Mouse (Mus musculus) gastrocnemius, adult 2 months (tissue): ENCODE data around the gene Srrt. TPM values are rescaled to one million over a fixed set of nuclear protein-coding genes. Genes with fewer than 3 reads are reported as not detected.

Source experiments
- DNase-seq: peaks from one replicate; pipeline ENCODE4 v3.0.0; 2022
- H3K27ac ChIP-seq: fragments of 200-600 bp; 2 replicates; pipeline ENCODE4 v1.8.1; 2022; ENCODE audit warnings: mild to moderate bottlenecking
- H3K4me3 ChIP-seq: fragments of 200-600 bp; 2 replicates; pipeline ENCODE4 v1.8.1; 2022; ENCODE audit warnings: mild to moderate bottlenecking, moderate library complexity
- CTCF ChIP-seq: fragments of 200-600 bp; IDR thresholded peaks from 2 replicates; pipeline ENCODE4 v1.8.1; 2022; ENCODE audit warnings: antibody characterized with exemption, mild to moderate bottlenecking, moderate library complexity
- intact Hi-C: fragments of 180-260 bp; cut with DNase I; formaldehyde crosslinking; loops from one replicate; pipeline ENCODE4 v1.15.1; 2025
- total RNA-seq, 2 experiments: library from RNA; stranded (reverse); gene quantifications; 2 replicates each; pipeline ENCODE4 v1.2.3; 2021

The Srrt gene
- total RNA-seq, 2 experiments from 2014 or later = 38.7 to 46.2 TPM

- intact Hi-C loops = loop anchor here (10.0 kb wide), 1 partner anchor 438 kb away; the partner anchor contains the start of genes Mepce and Zcwpw1
- peak overlapping the region; percentile 20; the same call in 1 of the 2 replicates for H3K27ac ChIP-seq
Measured at GRCm38 (mm10) chr5:137346983-137347382, 39.5 kb upstream of the Srrt start.

DNA sequence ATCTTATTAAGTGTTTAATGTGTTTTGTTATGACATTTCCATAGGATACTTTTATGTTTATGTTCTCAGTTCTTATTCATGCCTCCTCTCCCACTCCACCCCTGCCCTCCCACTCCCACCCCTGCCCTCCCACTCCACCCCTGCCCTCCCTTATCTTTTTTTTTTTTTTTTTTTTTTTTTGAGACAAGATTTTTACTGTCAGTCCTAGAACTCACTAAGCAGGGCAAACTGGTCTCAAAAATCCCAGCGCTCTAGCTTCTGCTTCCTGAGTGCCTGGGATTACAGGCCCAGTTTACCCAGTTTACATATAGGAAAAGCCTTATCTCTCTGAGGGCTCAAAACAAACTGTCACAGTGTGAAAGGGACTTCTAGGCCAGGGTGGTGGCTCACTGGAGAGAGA, 38.9 kb upstream of the Srrt start:
- TF ChIP-seq CTCF = no peak
- Histone ChIP-seq H3K4me3 (no peak overlapping the region), H3K27ac (peak overlapping the region; percentile 38; the same call in 1 of the 2 replicates)
- no peak for DNase-seq
- intact Hi-C loops = loop anchor here (10.0 kb wide), 1 partner anchor 438 kb away; the partner anchor contains the start of genes Mepce and Zcwpw1

More at GRCm38 (mm10) chr5:137346983-137347382, 39.5 kb upstream of the Srrt start:
- TF ChIP-seq CTCF = no peak
- no peak overlapping the region for H3K4me3 ChIP-seq
- DNase-seq = no peak

GRCm38 (mm10) chr5:137345821-137346220, 38.3 kb upstream of the Srrt start:
- TF ChIP-seq CTCF = no peak
- intact Hi-C loops = loop anchor here (10.0 kb wide), 1 partner anchor 439 kb away; the partner anchor contains the start of genes Mepce and Zcwpw1
- Histone ChIP-seq H3K27ac (peak overlapping the region; percentile 38), H3K4me3 (no peak overlapping the region)
- DNase-seq = no peak

- no peak for DNase-seq
- Histone ChIP-seq H3K27ac (no peak overlapping the region), H3K4me3 (no peak overlapping the region)
- no peak; the same call in 1 of the 2 replicates for TF ChIP-seq CTCF
- intact Hi-C loops = loop anchor here (10.0 kb wide), 1 partner anchor 441 kb away; the partner anchor contains the start of genes Mepce and Zcwpw1
Measured at GRCm38 (mm10) chr5:137343869-137344268, 36.4 kb upstream of the Srrt start.

DNA sequence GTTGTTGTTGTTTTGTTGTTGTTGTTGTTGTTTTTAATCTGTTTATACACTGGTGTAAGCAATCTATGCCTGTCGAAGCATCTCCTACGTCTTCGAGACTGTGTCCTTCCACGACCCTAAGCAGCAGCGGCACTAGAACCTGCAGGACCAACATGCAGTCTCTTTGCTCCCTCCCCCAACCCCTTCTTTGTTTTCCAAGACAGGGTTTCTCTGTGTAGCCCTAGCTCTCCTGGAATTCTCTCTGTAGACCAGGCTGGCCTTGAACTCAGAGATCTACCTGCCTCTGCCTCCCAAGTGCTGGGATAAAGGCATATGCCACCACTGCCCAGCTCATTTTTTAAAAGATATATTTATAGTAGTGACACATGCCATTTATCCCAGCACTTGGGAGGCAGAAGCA, 35.9 kb upstream of the Srrt start:
- H3K4me3 ChIP-seq = no peak overlapping the region
- no peak for DNase-seq
- no peak for TF ChIP-seq CTCF
- intact Hi-C loops = loop anchor here (10.0 kb wide), 1 partner anchor 441 kb away; the partner anchor contains the start of genes Mepce and Zcwpw1
- no peak overlapping the region for H3K27ac ChIP-seq

DNA sequence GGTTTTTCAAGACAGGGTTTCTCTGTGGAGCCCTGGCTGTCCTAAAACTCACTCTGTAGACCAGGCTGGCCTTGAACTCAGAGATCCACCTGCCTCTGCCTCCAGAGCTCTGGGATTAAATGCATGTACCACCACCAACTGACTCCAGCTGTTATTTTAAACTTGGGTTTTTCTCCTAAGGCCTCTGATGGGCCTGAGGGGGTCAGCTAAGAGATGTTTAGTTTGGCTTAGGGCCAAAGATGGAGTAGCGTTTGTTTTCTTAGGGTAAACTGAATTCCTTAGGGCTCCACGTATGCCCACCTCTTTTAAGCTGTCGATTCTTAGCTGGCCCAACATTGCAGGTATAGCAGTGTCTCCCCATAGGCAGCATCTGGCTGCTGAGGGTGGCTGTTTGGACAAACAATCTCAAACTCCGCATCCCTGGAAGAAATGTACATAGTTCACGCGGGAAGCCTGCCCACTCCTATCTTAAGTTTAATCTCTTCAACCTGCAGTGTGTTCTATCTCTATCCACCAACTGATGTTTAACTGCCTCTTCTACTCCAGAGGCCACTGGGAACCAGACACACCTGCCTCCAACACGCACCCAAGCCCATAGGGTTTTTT, 35.0 kb upstream of the Srrt start:
- no peak for DNase-seq
- intact Hi-C loops = loop anchor here (10.0 kb wide), 1 partner anchor 442 kb away; the partner anchor contains the start of genes Mepce and Zcwpw1
- Histone ChIP-seq H3K4me3 (no peak overlapping the region), H3K27ac (no peak overlapping the region)
- no peak for TF ChIP-seq CTCF

DNA sequence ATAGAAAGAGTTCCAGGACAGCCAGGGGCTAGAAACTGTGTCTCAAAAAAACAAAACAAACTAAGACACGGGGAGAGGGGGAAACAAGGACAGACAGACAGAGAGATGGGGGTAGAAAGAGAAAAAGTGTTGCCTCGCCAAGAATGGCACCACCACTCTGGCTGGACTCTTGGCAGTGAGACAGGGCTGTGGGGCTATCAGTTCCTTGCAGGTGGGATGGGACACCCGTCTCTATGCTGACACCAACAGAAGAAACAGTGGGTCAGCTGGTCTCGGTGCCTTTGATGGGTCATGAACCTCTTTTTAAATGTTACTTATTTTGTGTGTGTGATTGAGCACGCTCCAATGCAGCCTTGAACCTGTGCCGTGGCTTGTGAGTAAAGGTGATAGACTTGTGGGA, 32.7 kb upstream of the Srrt start:
- H3K4me3 ChIP-seq = no peak overlapping the region; the same call in 1 of the 2 replicates
- no peak for DNase-seq
- TF ChIP-seq CTCF = no peak
- H3K27ac ChIP-seq = peak overlapping the region; percentile 92
- intact Hi-C loops = loop anchor here (10.0 kb wide), 1 partner anchor 445 kb away; the partner anchor contains the start of genes Mepce and Zcwpw1

GRCm38 (mm10) chr5:137339290-137339979, 32.0 kb upstream of the Srrt start:
- Histone ChIP-seq H3K4me3 (peak overlapping the region; percentile 77), H3K27ac (peak overlapping the region; percentile 92)

DNA sequence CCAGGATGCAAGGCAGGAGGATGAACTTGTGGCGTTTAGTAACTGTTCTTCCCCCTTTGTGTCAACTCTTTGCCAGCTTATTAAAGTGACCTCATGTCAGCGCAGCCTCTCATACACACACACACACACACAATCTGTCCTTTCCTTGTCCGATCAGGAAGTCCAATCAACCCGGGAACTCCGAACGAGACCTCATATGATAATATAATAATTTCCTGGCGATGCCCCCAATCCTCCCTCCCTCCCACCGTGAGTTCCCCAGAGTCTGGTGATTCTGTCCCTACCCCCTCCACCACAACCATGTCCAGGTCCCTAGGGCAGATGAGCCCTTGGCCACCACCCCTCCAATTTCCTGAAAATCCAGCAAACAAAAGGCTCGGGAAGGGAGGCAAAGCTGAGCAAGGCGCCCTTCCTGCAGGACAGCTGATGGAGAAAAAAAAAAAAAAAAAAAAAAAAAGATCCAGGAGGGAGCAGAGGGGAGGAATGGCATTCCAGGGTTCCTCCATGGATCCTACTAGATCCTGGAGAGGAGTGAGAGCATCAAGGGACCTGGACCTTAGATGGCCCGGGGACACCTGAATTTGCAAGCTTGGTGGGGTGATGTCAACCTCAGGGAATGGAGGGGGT, 31.3 kb upstream of the Srrt start:
- peak; percentile 61 for DNase-seq
- no peak for TF ChIP-seq CTCF
- peak overlapping the region; percentile 77 for H3K4me3 ChIP-seq
- peak overlapping the region; percentile 92 for H3K27ac ChIP-seq
- intact Hi-C loops = loop anchor here (10.0 kb wide), 1 partner anchor 166 kb away; the partner anchor contains the start of gene Pop7

More at GRCm38 (mm10) chr5:137339290-137339979, 32.0 kb upstream of the Srrt start:
- TF ChIP-seq CTCF = no peak
- peak; percentile 68 for DNase-seq
- intact Hi-C loops = loop anchor here (10.0 kb wide), 1 partner anchor 165 kb away; the partner anchor contains the start of gene Pop7

DNA sequence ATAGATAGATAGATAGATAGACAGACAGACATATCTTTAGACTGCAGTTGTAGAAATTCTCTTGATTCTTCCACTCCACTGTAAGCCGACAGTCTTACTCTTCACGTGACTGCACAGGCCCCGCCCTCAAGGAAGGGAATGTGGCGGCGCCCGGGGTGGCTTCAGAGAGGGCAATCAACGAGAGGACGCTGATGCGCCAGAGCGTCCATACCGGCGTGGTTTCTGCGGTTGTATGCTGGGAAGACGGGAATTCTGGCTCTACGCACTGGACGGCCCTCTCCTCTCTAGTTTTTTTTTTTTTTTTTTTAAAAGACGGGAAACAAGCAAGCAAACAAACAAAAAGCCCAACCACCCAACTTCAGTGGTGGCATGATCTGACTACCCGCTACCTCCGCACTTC, 30.8 kb upstream of the Srrt start:
- Histone ChIP-seq H3K27ac (peak overlapping the region; percentile 92), H3K4me3 (peak overlapping the region; percentile 77)
- intact Hi-C loops = loop anchor here (10.0 kb wide), 1 partner anchor 167 kb away; the partner anchor contains the start of gene Pop7
- DNase-seq = peak; percentile 95
- TF ChIP-seq CTCF = no peak

DNA sequence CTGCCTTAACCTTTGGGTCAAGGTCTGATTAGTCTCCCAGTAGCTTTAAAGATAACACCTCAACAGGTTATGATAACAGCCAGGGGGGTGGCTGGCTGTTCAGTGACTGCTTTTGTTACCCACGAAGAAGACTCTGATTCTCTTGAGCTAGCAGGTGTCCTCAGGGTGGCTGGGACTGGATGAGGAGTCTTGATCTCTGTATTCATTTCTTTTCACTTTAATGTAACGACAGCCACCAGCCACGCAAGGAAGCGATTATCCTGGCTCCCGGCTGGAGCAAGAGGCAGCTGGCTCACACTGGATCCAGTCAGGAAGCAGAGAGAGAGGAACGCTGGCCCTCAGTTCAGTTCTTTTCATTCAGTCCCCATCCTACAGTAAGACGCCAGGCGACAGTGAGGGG, 29.7 kb upstream of the Srrt start:
- intact Hi-C loops = loop anchor here (2.0 to 10.0 kb wide), 2 partner anchors 40 to 168 kb away; partner anchors contain the start of gene Pop7
- peak overlapping the region; percentile 92 for H3K27ac ChIP-seq
- H3K4me3 ChIP-seq = no peak overlapping the region
- DNase-seq = no peak
- no peak for TF ChIP-seq CTCF

GRCm38 (mm10) chr5:137335066-137335465, 27.6 kb upstream of the Srrt start:
- no peak for DNase-seq
- TF ChIP-seq CTCF = no peak
- Histone ChIP-seq H3K4me3 (no peak overlapping the region), H3K27ac (no peak overlapping the region)
- intact Hi-C loops = loop anchor here (10.0 kb wide), 1 partner anchor 170 kb away; the partner anchor contains the start of gene Pop7
